Mouse (Mus musculus): Measurements from ENCODE around the gene Hrh1. TPM values are rescaled to one million over a fixed set of nuclear protein-coding genes. Genes with fewer than 3 reads are reported as not detected.

The Hrh1 gene
- polyA plus RNA-seq, 1 experiment from 2014 or later = 0.46 TPM

GRCm38 (mm10) chr6:114423051-114423676 is 25.4 kb downstream of the Hrh1 start:
- H3K4me1 ChIP-seq (replicated peaks; ENCODE audit: control insufficient read depth, insufficient read depth, low read length) = no peaks in the 10 kb centered on the region
- no peak overlapping the region for H3K9ac ChIP-seq (ENCODE audit: low read depth, low read length)
- no peak overlapping the region for H3K27ac ChIP-seq (ENCODE audit: low read depth, low read length)
- no peak overlapping the region for H3K4me3 ChIP-seq (ENCODE audit: low read depth, low read length)
- no peaks in the 10 kb centered on the region for H3K9me3 ChIP-seq (ENCODE audit: control insufficient read depth)
- no peak overlapping the region for H3K4me2 ChIP-seq (replicated peaks; ENCODE audit: low read depth)
- TF ChIP-seq CTCF (IDR thresholded peaks at IDR 0.05; ENCODE audit: low read depth) = no peak
- 38% methylated on average over 9 of the region's 9 CpGs for WGBS
- no peaks in the 10 kb centered on the region for H3K27me3 ChIP-seq (replicated peaks; ENCODE audit: control insufficient read depth, insufficient read depth, low read length)
- no peaks in the 10 kb centered on the region for H3K36me3 ChIP-seq (ENCODE audit: control insufficient read depth, insufficient read depth)
- peak; percentile 33; the same call in 1 of the 2 replicates for ATAC-seq

- Histone ChIP-seq H3K36me3 (ENCODE audit: control insufficient read depth, insufficient read depth) (no peaks in the 10 kb centered on the region), H3K4me3 (ENCODE audit: low read depth, low read length) (no peak overlapping the region), H3K4me2 (replicated peaks; ENCODE audit: low read depth) (no peak overlapping the region), H3K9me3 (ENCODE audit: control insufficient read depth) (no peaks in the 10 kb centered on the region), H3K9ac (ENCODE audit: low read depth, low read length) (no peak overlapping the region), H3K4me1 (replicated peaks; ENCODE audit: control insufficient read depth, insufficient read depth, low read length) (no peaks in the 10 kb centered on the region), H3K27ac (ENCODE audit: low read depth, low read length) (no peak overlapping the region), H3K27me3 (replicated peaks; ENCODE audit: control insufficient read depth, insufficient read depth, low read length) (no peaks in the 10 kb centered on the region)
- no peak for TF ChIP-seq CTCF (IDR thresholded peaks at IDR 0.05; ENCODE audit: low read depth)
- WGBS = 49% methylated on average over 5 of the region's 5 CpGs
- ATAC-seq = no peak
Measured at GRCm38 (mm10) chr6:114425343-114425742, 27.6 kb downstream of the Hrh1 start.

- no peak for TF ChIP-seq CTCF (IDR thresholded peaks at IDR 0.05; ENCODE audit: low read depth)
- ATAC-seq = no peak
- no peaks in the 10 kb centered on the region for H3K4me1 ChIP-seq (replicated peaks; ENCODE audit: control insufficient read depth, insufficient read depth, low read length)
Measured at GRCm38 (mm10) chr6:114427641-114428040, 29.9 kb downstream of the Hrh1 start.

GRCm38 (mm10) chr6:114428831-114429230 is 31.1 kb downstream of the Hrh1 start:
- Histone ChIP-seq H3K9ac (ENCODE audit: low read depth, low read length) (no peak overlapping the region), H3K36me3 (ENCODE audit: control insufficient read depth, insufficient read depth) (no peaks in the 10 kb centered on the region), H3K27me3 (replicated peaks; ENCODE audit: control insufficient read depth, insufficient read depth, low read length) (no peaks in the 10 kb centered on the region), H3K4me2 (replicated peaks; ENCODE audit: low read depth) (no peak overlapping the region), H3K9me3 (ENCODE audit: control insufficient read depth) (no peaks in the 10 kb centered on the region), H3K4me3 (ENCODE audit: low read depth, low read length) (no peak overlapping the region), H3K4me1 (replicated peaks; ENCODE audit: control insufficient read depth, insufficient read depth, low read length) (no peaks in the 10 kb centered on the region), H3K27ac (ENCODE audit: low read depth, low read length) (no peak overlapping the region)
- no peak for ATAC-seq
- WGBS = 60% methylated on average over 16 of the region's 16 CpGs
- TF ChIP-seq CTCF (IDR thresholded peaks at IDR 0.05; ENCODE audit: low read depth) = no peak

More at GRCm38 (mm10) chr6:114427641-114428040, 29.9 kb downstream of the Hrh1 start:
- H3K27me3 ChIP-seq (replicated peaks; ENCODE audit: control insufficient read depth, insufficient read depth, low read length) = no peaks in the 10 kb centered on the region
- H3K9me3 ChIP-seq (ENCODE audit: control insufficient read depth) = no peaks in the 10 kb centered on the region
- H3K9ac ChIP-seq (ENCODE audit: low read depth, low read length) = no peak overlapping the region
- no peak overlapping the region for H3K4me2 ChIP-seq (replicated peaks; ENCODE audit: low read depth)
- H3K36me3 ChIP-seq (ENCODE audit: control insufficient read depth, insufficient read depth) = no peaks in the 10 kb centered on the region
- H3K4me3 ChIP-seq (ENCODE audit: low read depth, low read length) = no peak overlapping the region
- H3K27ac ChIP-seq (ENCODE audit: low read depth, low read length) = no peak overlapping the region
- WGBS = 85% methylated on average over 13 of the region's 13 CpGs

GRCm38 (mm10) chr6:114432591-114432990 is 34.9 kb downstream of the Hrh1 start:
- Histone ChIP-seq H3K36me3 (ENCODE audit: control insufficient read depth, insufficient read depth) (no peaks in the 10 kb centered on the region), H3K9ac (ENCODE audit: low read depth, low read length) (no peak overlapping the region), H3K27me3 (replicated peaks; ENCODE audit: control insufficient read depth, insufficient read depth, low read length) (no peaks in the 10 kb centered on the region), H3K27ac (ENCODE audit: low read depth, low read length) (no peak overlapping the region), H3K4me1 (replicated peaks; ENCODE audit: control insufficient read depth, insufficient read depth, low read length) (no peaks in the 10 kb centered on the region), H3K9me3 (ENCODE audit: control insufficient read depth) (no peaks in the 10 kb centered on the region), H3K4me3 (ENCODE audit: low read depth, low read length) (no peak overlapping the region), H3K4me2 (replicated peaks; ENCODE audit: low read depth) (no peak overlapping the region)
- 66% methylated on average over 3 of the region's 3 CpGs for WGBS
- no peak for ATAC-seq
- no peak for TF ChIP-seq CTCF (IDR thresholded peaks at IDR 0.05; ENCODE audit: low read depth)

- no peak for ATAC-seq
Measured at GRCm38 (mm10) chr6:114434524-114434923, 36.8 kb downstream of the Hrh1 start.

More at GRCm38 (mm10) chr6:114434524-114434923, 36.8 kb downstream of the Hrh1 start:
- no peaks in the 10 kb centered on the region for H3K4me1 ChIP-seq (replicated peaks; ENCODE audit: control insufficient read depth, insufficient read depth, low read length)
- TF ChIP-seq CTCF (IDR thresholded peaks at IDR 0.05; ENCODE audit: low read depth) = no peak
- 0 out of 2 replicates have a peak, but pooled peaks cover under 1% of the 10 kb centered on the region for H3K9me3 ChIP-seq (ENCODE audit: control insufficient read depth)
- no peak overlapping the region for H3K4me3 ChIP-seq (ENCODE audit: low read depth, low read length)
- H3K27me3 ChIP-seq (replicated peaks; ENCODE audit: control insufficient read depth, insufficient read depth, low read length) = no peaks in the 10 kb centered on the region
- H3K4me2 ChIP-seq (replicated peaks; ENCODE audit: low read depth) = no peak overlapping the region
- H3K36me3 ChIP-seq (ENCODE audit: control insufficient read depth, insufficient read depth) = no peaks in the 10 kb centered on the region; the same call in 1 of the 2 replicates
- no peak overlapping the region for H3K9ac ChIP-seq (ENCODE audit: low read depth, low read length)
- H3K27ac ChIP-seq (ENCODE audit: low read depth, low read length) = no peak overlapping the region
- WGBS = 70% methylated on average over 5 of the region's 5 CpGs

All from intestine, postnatal 0 days (tissue).